Mouse (Mus musculus) kidney, embryonic 15.5 days (tissue): ENCODE data around the gene Ptpn3. TPM values are rescaled to one million over a fixed set of nuclear protein-coding genes. Genes with fewer than 3 reads are reported as not detected.
A peak's percentile ranks its signal among the peaks of the same experiment; 100 is the strongest.

ENCODE experiments used
- ATAC-seq: fragments of 200-750 bp; cut with Nextera tagmentation; replicated peaks from 2 replicates; pipeline ENCODE4 v1.8.0; 2017; ENCODE audit warnings: moderate TSS enrichment; ENCODE audit not compliant: low FRiP score
- H3K27ac ChIP-seq: fragments of 300-500 bp; sonication (generic); 2 replicates; pipeline ENCODE4 v1.5.1; 2015; ENCODE audit warnings: mild to moderate bottlenecking, inconsistent platforms
- H3K27me3 ChIP-seq: fragments of 300-500 bp; sonication (generic); 2 replicates; pipeline ENCODE4 v1.6.1; 2015; ENCODE audit warnings: inconsistent platforms
- H3K36me3 ChIP-seq: fragments of 300-500 bp; sonication (generic); 2 replicates; pipeline ENCODE4 v1.6.1; 2015; ENCODE audit warnings: inconsistent platforms
- H3K4me1 ChIP-seq: fragments of 300-500 bp; sonication (generic); 2 replicates; pipeline ENCODE4 v1.6.1; 2015; ENCODE audit warnings: inconsistent platforms
- H3K4me2 ChIP-seq: fragments of 300-500 bp; sonication (generic); 2 replicates; pipeline ENCODE4 v1.6.1; 2015; ENCODE audit warnings: moderate library complexity, mild to moderate bottlenecking, inconsistent platforms
- H3K4me3 ChIP-seq: fragments of 300-500 bp; sonication (generic); replicated peaks from 2 replicates; pipeline ENCODE4 v1.5.1; 2015; ENCODE audit warnings: mild to moderate bottlenecking, inconsistent platforms
- H3K9ac ChIP-seq: fragments of 300-500 bp; sonication (generic); 2 replicates; pipeline ENCODE4 v1.6.1; 2015; ENCODE audit warnings: mild to moderate bottlenecking, inconsistent platforms
- H3K9me3 ChIP-seq: fragments of 300-500 bp; sonication (generic); replicated peaks from 2 replicates; pipeline ENCODE4 v1.6.1; 2016; ENCODE audit warnings: inconsistent platforms
- WGBS: fragments of 180-500 bp; shearing (Covaris S2); methylation state at CpG from one replicate; pipeline ENCODE4 v1.1.7; 2015; ENCODE audit warnings: mixed read lengths; 5-methylcytosine and 5-hydroxymethylcytosine counted together
- polyA plus RNA-seq: library from polyadenylated mRNA; unstranded; fragments of >200 nt; fragmentation: Nextera tagmentation; extraction: Ambion mirVana; gene quantifications from 2 replicates; pipeline ENCODE4 v1.2.1, GENCODE M21; 2015

Gene Ptpn3
- polyA plus RNA-seq, 1 experiment from 2014 or later = 9.7 TPM

DNA sequence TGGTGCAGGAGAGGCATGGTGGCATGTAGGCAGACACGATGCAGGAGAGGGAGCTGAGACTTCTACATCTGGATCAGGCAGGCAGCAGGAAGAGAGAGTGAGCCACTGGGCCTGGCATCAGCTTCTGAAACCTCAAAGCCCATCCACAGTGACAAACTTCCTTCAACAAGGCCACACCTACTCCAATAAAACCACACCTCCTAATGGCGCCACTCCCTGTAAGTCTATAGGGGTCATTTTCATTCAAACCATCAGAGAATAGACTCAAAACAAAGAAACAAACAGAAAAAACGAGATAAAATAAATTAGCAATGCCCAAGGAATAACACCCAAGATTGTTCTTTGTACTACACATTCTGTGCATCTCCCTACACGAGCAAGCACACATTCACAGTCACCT lies 122.8 kb downstream of the Ptpn3 start:
- Histone ChIP-seq H3K4me3 (no peak overlapping the region), H3K4me2 (no peak overlapping the region), H3K9me3 (no peaks in the 10 kb centered on the region), H3K27ac (no peak overlapping the region), H3K36me3 (no peaks in the 10 kb centered on the region), H3K9ac (no peak overlapping the region), H3K27me3 (no peaks in the 10 kb centered on the region), H3K4me1 (peaks cover 9% of the 10 kb centered on the region)
- 69% methylated on average over 4 of the region's 4 CpGs for WGBS
- ATAC-seq = no peak

DNA sequence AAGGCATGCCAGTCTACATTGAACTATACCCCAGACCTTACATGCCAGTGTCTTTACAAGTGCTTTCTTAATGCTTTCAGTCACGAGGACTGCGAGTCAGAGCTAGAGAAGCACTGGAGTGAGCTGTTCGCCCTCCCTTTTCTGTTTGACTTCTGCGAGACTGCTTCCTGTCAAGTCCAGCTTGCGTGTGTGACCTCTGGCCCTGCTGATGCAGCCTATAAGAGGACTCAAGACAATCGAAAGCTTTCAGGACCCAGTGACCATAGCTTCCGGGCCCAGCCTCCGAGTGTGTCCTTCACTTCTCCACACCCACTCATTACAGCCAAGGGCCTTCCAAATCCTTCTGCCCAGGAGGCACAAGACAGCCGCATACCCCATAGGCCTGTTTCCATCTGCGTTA lies 126.3 kb downstream of the Ptpn3 start:
- Histone ChIP-seq H3K4me1 (peaks cover 13% of the 10 kb centered on the region), H3K9me3 (no peaks in the 10 kb centered on the region), H3K36me3 (no peaks in the 10 kb centered on the region), H3K9ac (no peak overlapping the region), H3K27me3 (no peaks in the 10 kb centered on the region), H3K4me3 (no peak overlapping the region), H3K4me2 (no peak overlapping the region), H3K27ac (no peak overlapping the region)
- 0 out of 2 replicates have a peak, but pooled peaks have one; percentile 40 for ATAC-seq
- WGBS = 41% methylated on average over 10 of the region's 10 CpGs

DNA sequence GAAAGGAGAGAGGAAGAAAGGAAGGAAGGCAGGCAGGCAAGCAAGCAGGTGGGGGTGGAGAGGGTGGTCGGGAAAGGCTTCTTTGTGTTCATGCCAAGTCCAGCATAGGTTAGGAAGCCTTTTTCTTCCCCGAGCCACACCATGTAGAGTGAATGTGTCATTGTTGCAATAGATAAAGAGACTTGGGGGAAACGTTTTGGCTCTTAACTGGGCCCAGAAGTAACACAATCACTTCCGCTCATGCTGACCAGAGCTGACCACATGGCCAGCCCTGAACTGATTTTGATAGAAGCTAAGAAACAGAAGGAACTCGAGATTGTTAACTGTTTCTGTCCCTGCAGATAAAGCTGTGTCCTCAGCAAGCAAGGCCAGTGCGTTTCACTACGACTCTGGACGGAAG lies 128.8 kb downstream of the Ptpn3 start:
- WGBS = 56% methylated on average over 8 of the region's 8 CpGs
- Histone ChIP-seq H3K27me3 (no peaks in the 10 kb centered on the region), H3K9ac (no peak overlapping the region), H3K4me2 (no peak overlapping the region), H3K4me1 (peaks cover 13% of the 10 kb centered on the region), H3K9me3 (no peaks in the 10 kb centered on the region), H3K4me3 (no peak overlapping the region), H3K36me3 (no peaks in the 10 kb centered on the region), H3K27ac (no peak overlapping the region)
- no peak for ATAC-seq

DNA sequence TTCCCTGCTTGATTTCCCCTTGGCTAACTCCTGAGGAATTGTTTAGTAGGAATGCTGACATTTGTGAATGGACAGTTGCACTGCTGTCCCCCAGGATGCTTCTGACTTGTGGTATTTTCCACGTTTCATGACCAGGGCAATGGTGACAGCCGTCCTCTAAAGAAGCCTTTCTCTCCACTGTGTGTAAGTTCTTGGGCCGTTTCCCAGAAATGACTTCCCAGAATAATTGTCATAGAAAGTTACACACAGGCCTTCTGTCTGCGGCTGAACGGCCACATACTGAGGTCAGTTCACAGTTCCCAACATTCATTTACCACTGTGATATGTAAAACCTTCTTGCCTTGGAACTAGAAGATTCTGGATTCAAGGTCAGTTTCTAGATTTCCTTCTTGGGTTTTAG lies 129.8 kb downstream of the Ptpn3 start:
- Histone ChIP-seq H3K27me3 (no peaks in the 10 kb centered on the region), H3K27ac (0 out of 2 replicates have a peak overlapping the region, but pooled peaks have one; percentile 20), H3K9me3 (no peaks in the 10 kb centered on the region), H3K4me1 (peaks cover 13% of the 10 kb centered on the region), H3K4me2 (no peak overlapping the region), H3K9ac (no peak overlapping the region), H3K36me3 (no peaks in the 10 kb centered on the region), H3K4me3 (no peak overlapping the region)
- 42% methylated on average over 5 of the region's 5 CpGs for WGBS
- ATAC-seq = no peak

DNA sequence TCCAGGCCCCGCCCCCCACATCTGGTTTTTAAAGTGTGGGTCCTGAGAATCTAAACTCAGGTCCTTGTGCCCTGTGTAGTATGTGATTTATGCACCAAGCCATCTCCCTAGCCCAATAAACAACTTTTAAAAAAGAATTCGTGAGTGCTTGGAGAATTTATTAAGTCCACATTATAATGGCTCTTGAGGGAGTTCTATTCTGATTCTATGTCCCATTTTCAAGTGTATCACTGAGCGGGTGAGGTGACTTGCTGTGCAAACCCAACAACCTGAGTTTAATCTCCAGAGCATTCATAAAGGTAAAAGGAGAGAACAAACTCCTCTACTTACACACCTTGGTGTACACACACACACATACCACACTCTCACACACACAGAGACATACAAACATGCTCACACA lies 133.0 kb downstream of the Ptpn3 start:
- Histone ChIP-seq H3K27me3 (no peaks in the 10 kb centered on the region), H3K4me1 (0 out of 2 replicates have a peak, but pooled peaks cover 7% of the 10 kb centered on the region), H3K36me3 (no peaks in the 10 kb centered on the region), H3K9ac (no peak overlapping the region), H3K27ac (no peak overlapping the region), H3K4me3 (no peak overlapping the region), H3K4me2 (no peak overlapping the region), H3K9me3 (no peaks in the 10 kb centered on the region)
- ATAC-seq = no peak
- 77% methylated on average over 3 of the region's 3 CpGs for WGBS

DNA sequence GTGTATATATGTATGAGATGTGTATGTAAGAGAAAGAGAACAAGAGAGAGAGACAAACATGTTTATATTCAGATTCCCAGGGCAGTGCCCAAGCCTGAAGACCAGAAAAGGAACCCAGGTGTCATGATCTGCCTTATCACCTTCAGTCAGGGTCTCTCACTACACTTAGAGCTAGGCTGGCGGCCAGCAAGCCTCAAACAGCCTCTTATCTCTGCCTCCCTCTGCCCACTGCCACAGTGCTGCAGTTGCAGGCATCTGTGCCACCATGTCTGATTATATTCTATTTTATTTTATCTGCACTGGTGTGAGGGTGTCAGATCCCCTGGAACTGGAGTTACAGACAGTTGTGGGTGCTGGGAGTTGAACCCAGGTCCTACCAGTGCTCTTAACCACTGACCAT lies 133.4 kb downstream of the Ptpn3 start:
- Histone ChIP-seq H3K9ac (no peak overlapping the region), H3K4me2 (no peak overlapping the region), H3K27me3 (no peaks in the 10 kb centered on the region), H3K9me3 (no peaks in the 10 kb centered on the region), H3K4me1 (0 out of 2 replicates have a peak, but pooled peaks cover 6% of the 10 kb centered on the region), H3K4me3 (no peak overlapping the region), H3K27ac (no peak overlapping the region), H3K36me3 (no peaks in the 10 kb centered on the region)
- 83% methylated on average over 1 of the region's 1 CpGs for WGBS
- no peak for ATAC-seq

DNA sequence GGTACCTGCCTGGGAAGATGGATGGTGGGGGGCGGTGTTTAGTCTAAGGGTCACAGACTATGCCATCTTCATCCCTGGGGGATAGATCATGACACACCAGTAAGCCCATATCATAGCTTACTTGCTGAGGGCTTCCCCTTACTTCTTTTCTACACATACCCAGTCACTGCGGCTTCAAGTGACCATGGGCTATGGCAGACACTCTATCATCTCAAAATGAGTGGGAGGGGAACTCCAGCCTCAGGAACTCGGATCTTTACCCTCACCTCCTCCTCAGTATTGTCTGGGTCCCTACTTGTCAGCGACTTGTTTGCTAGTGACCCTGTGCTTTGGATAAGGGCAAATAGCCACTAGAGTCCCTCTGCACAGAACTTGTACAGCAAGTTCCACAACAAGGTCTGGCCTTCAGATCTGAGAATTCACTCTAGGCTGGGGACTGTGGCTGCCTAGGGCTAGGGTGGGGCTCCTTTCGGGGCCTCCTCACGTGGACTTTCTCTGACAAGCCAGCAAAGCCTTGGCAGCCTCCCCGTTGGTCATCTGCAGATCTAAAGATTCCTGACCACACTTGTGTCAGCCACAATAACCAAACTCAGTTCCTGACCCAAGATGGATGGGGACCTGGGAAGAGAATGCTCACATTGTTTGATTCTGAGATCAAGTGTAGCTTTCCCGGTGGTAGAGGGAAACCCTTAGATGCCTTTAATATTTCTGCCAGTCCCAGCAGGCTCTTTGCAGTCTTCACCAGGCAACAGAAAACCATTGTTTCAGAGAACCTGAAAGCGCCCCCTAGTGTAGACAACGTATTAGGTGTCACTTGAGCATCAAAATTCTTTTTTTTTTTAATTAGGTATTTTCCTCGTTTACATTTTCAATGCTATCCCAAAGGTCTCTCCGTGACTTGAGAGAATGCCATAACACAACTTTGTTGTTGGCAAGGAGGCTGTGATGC lies 134.4 kb downstream of the Ptpn3 start:
- Histone ChIP-seq H3K4me2 (no peak overlapping the region), H3K9me3 (no peaks in the 10 kb centered on the region), H3K9ac (no peak overlapping the region), H3K4me3 (no peak overlapping the region), H3K27me3 (no peaks in the 10 kb centered on the region), H3K4me1 (0 out of 2 replicates have a peak, but pooled peaks cover 6% of the 10 kb centered on the region), H3K36me3 (no peaks in the 10 kb centered on the region), H3K27ac (peak overlapping the region; percentile 41; the same call in 1 of the 2 replicates)
- no peak for ATAC-seq
- WGBS = 51% methylated on average over 12 of the region's 12 CpGs

DNA sequence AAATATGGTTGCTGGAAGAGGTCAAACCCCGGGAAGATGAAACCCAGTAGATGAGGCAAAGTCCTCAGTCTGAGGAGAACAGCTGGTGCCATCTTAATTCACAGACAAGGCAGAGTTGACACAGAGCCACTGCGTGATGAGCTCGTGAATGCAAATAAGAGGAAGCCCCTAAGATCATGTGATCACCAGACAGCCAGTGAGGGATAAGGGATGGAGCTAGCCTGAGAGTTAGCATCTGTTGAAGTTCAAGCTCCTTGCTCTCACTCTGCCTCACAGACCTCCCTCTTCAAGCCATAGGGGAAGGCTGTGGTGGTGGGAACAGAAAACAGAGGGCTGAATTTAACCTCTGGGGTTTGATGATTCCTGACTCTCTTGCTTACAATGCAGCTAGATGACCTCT lies 136.0 kb downstream of the Ptpn3 start:
- H3K36me3 ChIP-seq = no peaks in the 10 kb centered on the region
- no peak for ATAC-seq
- H3K9ac ChIP-seq = no peak overlapping the region
- H3K4me2 ChIP-seq = no peak overlapping the region
- H3K9me3 ChIP-seq = no peaks in the 10 kb centered on the region
- H3K4me3 ChIP-seq = no peak overlapping the region
- 65% methylated on average over 3 of the region's 3 CpGs for WGBS
- H3K27ac ChIP-seq = no peak overlapping the region
- no peaks in the 10 kb centered on the region for H3K27me3 ChIP-seq
- 0 out of 2 replicates have a peak, but pooled peaks cover 2% of the 10 kb centered on the region for H3K4me1 ChIP-seq

DNA sequence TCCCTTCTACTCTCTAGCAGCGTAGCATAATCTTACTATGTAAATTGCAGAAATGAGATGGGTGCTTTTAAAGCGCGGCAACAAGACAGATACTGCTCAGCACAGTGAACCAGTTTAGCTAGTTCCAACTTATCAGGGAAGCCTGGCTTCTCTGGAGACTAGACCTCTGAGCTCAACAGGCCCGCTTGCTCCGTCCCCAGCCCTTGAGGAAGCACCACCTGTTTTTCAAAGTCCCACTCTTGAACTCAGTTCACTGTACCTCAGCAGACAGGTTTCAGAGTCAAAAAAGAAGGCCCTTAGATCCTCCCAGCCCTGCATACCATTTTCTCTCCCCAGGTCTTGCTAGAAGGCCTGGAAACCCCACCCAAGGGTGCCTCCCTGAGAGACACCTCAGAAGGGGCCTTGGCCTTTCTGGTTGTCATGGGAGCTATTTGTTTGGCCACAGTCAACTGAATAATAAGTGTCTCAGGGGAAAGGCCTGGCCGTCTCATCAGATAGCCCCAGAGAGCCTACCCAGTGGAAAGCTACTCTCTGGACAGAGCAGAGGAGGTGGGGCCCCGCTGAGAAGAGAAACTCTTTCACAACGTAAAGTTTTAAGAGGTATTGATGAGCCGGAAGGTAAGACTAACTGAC lies 136.9 kb downstream of the Ptpn3 start:
- Histone ChIP-seq H3K9ac (no peak overlapping the region), H3K36me3 (no peaks in the 10 kb centered on the region), H3K9me3 (no peaks in the 10 kb centered on the region), H3K4me2 (no peak overlapping the region), H3K27me3 (no peaks in the 10 kb centered on the region), H3K4me3 (no peak overlapping the region), H3K4me1 (0 out of 2 replicates have a peak, but pooled peaks cover 6% of the 10 kb centered on the region), H3K27ac (no peak overlapping the region)
- no peak for ATAC-seq
- 88% methylated on average over 9 of the region's 9 CpGs for WGBS

DNA sequence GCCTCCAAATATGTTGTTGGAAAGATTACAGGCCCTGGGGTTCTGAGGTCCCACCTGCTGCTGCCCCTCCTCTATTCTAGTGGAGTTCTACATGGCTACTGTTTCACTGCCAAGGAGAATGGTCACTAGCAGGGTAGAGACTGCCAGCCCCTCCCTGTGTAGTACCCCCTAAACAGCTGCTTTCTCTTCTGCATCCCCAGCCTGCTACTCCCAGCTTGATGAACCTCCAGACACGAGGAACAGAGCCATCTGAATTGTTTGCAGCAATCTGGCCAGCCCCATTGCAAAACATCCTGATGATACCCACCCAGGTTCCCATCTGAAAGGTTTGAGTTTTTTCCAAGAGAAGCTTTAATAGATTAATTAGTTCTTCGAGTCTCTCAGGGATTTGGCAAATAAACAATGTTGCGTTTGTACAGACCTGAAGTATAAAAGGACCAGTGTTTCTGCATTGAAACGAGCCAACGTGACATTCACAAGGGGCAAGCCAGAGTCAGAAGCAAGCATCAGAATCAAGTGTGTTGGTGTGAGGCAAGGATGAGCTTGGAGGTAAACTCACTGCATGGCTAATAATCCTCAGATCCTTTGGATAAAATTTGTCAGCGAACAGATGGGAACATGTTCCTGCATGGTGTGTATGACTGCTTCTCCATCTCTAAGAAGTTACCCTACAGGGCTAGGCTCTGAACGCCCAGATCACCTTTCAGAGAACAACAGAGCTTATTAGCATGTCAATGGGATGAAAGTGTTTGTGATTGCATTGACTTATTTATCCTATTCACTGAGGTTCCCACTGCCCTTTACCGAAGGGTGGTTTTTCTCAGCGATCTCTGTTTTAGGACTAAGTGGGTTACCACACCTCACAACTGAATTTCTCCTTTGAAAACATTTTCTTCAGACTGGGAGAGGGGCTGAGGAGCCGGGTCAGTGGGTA lies 138.6 kb downstream of the Ptpn3 start:
- 47% methylated on average over 10 of the region's 10 CpGs for WGBS

DNA sequence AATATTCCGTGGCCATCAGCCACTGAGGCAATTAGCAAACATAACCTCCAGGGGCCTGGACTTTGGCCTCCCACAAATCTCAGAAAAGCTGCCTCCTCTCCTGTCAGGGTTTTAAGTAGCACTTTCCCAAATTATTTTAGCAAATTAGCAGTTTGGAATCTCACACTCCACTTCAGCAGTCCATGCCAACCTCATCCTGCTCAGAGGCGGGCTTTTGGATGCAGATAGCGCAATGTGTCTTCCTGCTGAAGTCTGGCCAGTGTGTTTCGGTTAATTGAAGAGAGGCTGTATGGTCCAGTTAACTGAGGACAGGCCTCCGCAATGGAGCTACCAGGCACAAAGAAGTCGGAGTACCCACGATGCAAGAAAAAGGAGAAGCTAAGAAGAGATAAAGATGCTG lies 141.1 kb downstream of the Ptpn3 start:
- WGBS = 51% methylated on average over 7 of the region's 7 CpGs
- ATAC-seq = no peak
- no peaks in the 10 kb centered on the region for H3K27me3 ChIP-seq
- H3K4me2 ChIP-seq = no peak overlapping the region
- no peak overlapping the region for H3K27ac ChIP-seq
- H3K4me3 ChIP-seq = no peak overlapping the region
- peaks cover 7% of the 10 kb centered on the region; the same call in 1 of the 2 replicates for H3K4me1 ChIP-seq
- no peaks in the 10 kb centered on the region for H3K9me3 ChIP-seq
- H3K36me3 ChIP-seq = no peaks in the 10 kb centered on the region
- no peak overlapping the region for H3K9ac ChIP-seq

More for the DNA sequence above, 138.6 kb downstream of the Ptpn3 start:
- Histone ChIP-seq H3K27me3 (no peaks in the 10 kb centered on the region), H3K9ac (no peak overlapping the region), H3K4me1 (0 out of 2 replicates have a peak, but pooled peaks cover 6% of the 10 kb centered on the region), H3K36me3 (no peaks in the 10 kb centered on the region), H3K9me3 (no peaks in the 10 kb centered on the region), H3K4me3 (no peak overlapping the region), H3K27ac (no peak overlapping the region), H3K4me2 (no peak overlapping the region)
- no peak for ATAC-seq
